Mouse (Mus musculus): ENCODE data around the gene Robo1.

The Robo1 gene

DNA sequence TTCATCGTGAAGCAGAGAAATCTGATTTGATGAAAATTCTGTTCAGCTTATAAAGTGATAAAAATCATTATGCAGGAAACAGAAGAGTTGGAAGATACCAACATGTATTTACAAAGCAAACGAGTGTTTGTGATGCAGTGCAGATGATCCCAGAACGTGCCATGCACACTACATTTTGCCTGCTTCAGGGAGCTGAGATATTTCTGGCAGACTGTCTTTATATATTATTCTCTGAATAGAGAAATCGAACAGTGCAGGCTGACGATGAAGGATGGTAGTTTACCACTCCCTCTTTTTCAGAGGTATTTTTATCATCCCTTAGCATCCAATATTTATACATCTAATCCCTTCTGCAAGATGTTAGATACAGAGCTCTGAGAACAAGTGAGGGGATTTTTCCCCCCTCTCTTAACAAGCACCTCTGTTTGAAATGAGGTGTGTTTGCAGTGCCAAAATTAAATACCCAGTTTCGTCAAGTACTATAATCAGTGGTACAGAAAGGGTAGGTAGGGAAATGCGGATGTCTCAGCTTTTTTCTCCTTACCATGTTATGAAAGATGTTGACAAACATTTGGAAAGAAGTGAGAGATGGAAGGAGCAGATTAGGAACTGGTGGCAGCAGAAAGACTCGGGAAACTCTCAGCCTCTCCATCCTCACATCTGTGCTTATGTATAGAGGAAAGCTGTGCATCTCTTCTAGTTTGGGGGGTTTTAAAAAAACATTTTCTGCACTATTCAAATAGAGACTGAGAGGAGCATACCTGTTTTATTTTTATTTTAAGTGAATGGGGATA, at the start of gene Robo1:
Gene Robo1, plus strand, starts transcription at position 770 of the 794 bp plus-strand sequence.
- no peak for DNase-seq (ENCODE audit: low spot score)

DNA sequence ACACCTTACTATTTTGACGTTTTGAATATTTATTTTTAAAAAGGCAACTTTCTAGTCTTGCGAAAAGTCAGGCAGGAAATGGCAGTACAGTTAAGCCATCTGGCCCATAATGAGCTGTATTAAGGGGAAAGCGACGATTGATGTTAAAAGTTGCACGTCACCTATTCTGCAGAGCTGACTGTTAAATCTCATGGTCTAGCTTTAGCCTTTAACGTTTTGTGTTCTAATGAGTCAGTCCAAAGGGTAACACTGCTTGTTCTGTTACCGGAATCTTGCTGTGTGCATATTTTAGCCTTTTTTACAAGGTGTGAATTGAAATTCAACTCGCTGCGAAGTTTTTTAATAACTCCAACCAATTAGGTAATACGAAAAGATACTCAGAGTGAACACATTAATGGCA, 40.3 kb upstream of the Robo1 start:
- no peak for DNase-seq (ENCODE audit: low spot score)

DNA sequence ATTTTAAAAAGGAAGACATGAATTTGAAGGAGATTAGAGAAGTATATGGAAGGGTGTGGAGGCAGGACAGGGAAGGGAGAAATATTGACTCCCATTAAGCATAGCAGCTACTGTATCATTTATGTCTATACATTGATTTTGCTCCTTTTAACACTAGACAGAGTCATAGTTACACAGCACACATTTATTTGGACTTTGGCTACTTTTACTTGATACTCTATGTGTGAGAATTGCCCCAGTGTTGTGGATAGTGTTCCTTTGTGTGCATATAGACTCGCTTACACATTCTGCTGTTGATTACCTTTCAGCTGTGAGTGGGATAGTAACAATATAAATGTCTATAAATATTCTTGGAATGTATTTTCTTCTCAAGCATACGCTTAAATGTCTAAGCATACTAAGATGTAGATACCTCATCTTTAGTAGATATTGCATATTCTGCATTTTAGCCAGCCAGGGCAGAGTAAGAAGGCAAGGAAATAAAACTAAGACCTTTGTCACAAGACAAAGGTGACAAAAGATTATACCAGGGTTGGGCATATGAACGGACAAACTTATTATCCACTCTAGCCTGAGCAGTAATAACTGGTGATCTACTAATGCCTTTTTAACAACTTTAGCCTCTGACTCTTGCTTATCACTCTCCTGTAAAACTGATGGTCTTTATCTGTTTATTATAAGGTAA, 31.6 kb upstream of the Robo1 start:
- no peak for DNase-seq (ENCODE audit: low spot score)

DNA sequence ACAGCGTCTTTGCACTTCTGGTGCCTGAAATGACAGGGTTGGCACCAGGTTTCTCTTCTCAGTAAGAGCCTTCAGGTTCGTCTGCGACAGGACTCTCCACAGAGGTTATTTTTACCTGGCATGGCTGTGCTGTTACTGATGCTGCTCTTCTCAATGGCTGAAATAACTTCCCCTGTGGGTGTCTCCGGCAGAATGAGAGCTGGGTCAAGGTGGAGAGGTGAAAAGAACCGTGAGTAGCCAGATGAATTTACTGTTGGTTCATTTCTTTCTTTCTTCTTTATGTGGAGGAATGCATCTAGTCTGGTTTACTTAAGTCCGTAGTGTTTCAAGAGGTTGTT, 194 bp downstream of the Robo1 start:
- DNase-seq (ENCODE audit: low spot score) = no peak

DNA sequence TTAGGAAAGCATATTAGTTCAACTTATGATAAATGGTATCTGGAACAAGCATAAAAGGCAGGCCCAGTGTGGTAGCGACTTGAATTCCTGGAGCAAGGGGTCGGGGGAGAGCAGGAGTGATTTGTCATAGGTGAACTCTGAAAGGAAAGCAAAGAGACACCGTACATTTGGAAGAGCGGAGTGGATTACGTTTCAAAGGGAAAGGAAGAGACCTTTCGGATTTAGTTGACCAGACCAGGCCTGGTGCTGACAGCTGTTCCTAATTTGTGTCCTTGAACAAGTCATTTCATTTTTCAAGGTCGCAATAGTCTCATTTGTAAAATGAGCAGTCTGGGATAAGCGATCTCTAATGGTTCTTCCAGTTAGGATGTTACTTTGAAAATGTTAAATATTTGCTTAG, 19.2 kb downstream of the Robo1 start:
- DNase-seq (ENCODE audit: low spot score) = no peak

DNA sequence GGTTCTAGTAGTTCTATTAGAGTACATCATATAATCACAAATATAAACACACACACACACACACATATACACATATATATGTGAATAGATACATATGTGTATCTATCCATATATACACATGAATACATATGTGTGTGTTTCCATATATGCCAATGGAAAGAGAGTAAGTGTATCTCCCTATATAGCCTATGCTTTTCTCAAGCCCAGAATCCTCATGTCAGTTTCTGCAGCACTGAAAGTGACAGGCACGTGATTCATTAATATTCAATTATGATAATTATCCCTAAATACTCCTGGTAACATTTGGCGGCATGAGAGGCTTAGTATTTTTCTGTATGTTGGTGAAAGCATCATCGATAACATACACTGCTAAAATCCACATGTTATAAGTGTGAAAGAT, 20.5 kb downstream of the Robo1 start:
- DNase-seq (ENCODE audit: low spot score) = no peak

DNA sequence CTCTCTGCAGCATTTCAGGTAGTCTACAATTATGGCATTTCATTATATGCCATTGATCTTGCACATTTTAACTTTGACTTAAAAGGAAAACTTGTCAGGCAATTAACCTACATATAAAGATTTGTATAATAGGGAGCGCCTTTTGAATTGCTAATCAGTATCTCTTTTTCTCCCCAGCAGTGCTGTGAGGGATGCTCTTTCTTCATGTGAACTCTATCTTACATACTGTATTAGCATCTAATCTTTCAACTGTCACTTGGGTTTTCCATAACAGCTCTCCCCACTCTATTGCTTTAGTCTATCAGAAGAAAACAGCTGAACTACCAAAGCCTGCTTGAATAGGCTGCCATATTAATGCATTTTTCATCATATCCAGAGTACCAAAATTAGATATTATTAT, 29.7 kb downstream of the Robo1 start:
- no peak for DNase-seq (ENCODE audit: low spot score)

DNA sequence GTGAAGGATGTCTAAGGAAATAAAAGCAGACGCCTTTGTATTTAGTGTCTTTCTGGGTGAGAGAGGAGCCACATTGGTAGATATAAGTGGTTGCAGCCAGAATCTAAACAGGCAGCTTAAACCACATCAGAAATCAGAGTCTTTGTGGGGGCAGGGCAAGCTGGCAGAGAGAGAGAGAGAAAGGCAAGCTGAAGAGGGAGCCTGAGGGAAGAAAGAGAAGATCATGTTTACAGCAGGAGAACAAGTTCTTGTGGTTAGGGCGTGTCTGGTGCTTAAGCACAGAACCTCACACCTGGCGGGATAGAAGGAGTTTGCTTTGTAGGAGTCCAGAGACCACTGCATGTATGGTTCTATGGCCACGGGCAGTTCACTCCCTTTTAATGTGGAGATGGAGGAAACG, 42.3 kb downstream of the Robo1 start:
- no peak for DNase-seq (ENCODE audit: low spot score)

DNA sequence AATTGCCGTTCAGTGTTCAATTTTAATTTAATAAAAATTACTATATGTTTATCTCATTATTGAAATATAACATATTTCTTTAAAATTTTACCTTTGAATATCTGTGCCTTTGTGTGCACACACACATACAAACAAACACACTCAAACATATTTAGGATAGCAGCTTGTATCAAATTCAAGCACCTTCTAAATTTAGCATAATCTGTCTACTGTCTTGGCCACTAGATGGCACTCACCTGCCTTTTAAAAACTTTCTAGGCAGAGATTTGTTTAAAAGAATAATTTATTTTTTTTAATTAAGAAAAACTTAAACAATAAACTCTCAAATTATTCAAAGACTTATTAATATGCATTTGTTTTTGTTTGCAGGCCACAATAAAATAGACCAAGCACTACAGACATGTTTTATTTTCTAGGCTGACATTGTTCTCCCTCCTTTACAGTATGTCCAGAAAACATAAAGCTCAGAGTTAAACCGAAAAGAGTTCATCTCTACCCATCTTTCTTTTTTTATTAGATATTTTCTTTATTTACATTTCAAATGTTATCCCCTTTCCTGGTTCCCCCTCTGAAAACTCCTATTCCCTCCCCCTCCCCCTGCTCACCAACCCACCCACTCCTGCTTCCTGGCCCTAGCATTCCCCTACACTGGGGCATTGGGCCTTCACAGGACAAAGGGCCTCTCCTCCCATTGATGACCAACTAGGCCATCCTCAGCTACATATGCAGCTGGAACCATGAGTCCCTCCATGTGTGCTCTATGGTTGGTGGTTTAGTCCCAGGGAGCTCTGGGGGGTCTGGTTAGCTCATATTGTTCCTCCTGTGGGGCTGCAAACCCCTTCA, 48.6 kb downstream of the Robo1 start:
- DNase-seq (ENCODE audit: low spot score) = no peak

DNA sequence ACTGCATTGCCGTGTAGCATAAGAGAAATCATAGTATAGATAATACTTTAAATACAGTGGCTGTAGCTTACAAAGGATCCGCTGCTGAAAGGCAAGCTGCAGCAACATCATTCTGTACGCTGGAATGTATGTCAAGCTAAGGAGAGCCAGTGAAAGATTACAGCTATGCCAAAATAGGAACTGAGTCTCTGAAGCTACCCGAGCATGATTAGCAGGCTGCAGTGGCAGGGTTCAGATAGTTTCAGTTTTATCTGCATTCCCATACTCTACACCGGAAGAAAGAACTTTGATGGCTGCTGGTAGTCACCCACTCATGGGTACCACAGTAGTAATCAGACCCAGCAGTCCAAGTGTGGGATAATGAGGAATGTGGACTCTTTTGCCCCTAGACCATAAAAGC, 68.8 kb downstream of the Robo1 start:
- DNase-seq (ENCODE audit: low spot score) = no peak

DNA sequence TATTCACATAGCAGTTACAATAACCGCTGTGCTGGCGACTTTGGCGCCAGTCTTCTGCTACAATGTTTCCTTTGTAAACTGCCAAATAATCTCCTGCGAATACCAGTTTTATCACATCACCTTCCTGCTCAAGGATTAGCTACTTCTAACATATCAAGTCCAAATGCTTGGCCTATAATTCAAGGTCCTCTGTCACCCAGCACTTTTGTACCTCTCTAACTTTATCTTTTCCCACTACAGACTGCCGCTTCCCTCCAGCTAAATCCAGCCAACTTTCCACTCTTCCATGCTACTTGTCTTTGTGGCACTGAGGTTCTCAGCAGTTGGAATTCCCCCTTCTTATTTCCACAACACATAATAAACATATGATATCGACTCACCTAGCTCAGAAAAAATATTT, 73.7 kb downstream of the Robo1 start:
- DNase-seq (ENCODE audit: low spot score) = no peak

DNA sequence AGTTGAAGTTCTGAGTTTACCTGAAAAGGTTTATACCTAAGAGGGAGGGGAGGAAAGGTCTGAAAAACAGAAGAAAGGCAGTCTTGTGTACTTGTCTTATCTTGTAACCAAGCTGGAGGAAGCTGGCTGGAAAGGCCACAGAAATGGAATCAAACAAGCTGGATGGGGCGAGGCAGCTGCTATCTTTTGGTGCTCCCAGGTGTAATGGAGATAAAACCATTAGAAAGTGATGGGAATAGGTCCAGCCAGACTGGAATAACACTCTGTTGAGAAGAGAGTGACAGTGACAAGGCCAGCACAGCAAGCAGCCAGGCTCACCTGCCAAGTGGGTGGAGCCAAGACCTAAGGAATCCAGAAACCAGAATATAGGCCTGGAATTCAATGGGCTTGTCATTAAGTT, 75.5 kb downstream of the Robo1 start:
- DNase-seq (ENCODE audit: low spot score) = no peak

DNA sequence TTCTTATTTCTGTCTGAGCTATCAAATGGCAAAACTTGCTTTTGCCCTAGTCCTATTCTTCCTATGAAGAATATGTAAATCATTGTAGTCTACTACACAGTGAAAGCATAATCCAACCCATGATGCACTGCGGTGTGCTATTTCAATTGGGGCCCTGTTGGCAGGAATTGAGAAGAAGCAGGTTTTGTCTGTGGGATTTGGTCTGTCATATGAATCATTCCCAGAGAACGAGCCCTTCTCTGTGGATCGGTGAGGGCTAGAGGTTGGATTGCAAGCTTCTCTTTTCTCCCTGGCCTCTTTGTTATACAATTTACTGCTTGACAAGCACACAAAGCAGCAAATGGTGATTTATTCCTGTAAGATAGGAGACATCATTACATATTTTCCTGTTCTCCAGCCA, 85.4 kb downstream of the Robo1 start:
- no peak for DNase-seq (ENCODE audit: low spot score)

DNA sequence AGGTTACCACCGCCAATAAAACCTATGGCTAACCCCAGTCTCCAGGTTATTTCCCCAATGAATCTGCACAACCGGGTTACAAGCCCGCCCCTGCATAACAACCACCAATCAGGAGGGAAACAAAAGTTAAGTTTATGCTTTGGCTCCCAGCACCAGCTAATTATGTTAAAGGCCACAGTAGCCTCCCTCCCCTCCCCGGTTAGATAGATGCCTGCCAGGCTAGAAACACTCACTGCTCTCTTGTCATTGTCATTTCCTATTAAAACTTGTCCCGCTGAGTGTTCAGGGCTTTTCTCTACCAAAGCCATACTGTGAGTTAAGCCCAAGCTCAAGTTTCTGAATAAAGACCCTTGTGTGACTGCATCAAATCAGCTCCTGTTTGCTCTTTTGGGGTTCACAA, 90.7 kb downstream of the Robo1 start:
- DNase-seq (ENCODE audit: low spot score) = no peak

DNA sequence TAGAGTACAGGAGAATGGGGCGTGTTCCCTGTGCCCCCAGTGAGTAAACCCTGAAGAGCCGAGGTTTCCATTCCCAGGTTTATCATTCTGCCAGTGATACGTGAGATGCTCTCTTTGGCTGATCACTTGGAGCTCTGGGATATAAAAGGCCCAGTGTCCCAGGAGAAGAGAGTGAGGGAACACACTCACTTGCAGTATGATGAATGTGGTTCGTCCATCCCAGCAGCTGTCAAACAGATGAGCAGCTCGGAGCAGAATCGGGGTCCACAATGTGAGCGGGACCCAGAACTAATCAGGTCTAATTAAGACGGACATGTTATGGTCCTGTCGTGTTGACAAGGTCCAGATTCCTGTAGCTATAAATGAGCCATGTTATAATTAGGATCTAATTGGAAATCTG, 94.3 kb downstream of the Robo1 start:
- DNase-seq (ENCODE audit: low spot score) = no peak

DNA sequence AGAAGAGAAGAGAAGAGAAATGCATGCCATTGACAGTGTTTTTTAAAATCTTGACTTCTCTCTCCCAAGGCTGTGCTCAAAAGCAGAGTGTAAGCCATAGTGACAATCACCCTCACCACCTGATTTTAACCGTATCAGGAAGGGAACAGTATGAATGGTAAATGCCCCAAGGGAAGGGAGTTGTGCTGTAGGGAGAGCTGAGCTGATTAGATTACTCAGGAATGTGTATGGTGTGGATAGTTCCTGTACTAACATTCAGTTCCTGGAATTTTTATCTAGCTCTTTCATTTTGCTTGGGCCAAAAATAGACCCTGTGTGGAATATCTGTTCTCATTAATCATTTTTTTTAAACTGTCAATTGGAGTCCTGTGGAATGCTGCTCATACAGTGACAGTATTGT, 101.7 kb downstream of the Robo1 start:
- DNase-seq (ENCODE audit: low spot score) = no peak

DNA sequence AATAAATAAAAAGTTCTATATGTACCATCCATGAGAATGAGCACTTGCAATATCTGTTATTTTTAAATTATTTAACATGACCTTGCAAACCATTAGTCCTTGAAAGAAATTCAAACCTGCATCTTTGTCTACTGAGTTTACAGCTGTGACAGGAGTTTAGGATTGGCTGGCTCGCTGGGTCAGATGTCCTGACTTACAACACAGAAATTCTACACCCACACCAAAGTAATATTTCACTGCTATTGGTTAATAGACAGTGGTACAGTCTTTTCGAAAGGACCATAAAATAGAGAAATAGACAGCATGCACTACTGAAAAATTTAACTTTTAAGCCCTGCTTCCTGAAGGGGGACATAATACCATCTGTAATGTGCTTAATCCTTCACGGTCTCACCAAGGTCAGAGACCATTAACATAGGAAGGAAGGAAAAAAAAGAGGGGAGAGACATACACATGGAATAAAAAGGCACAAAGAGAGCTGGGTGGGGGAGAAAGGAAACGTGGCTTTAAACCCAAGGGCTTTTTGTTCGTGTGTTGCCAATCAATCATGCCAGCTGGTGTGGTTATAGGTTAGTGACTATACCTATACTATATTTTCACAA, 103.7 kb downstream of the Robo1 start:
- no peak for DNase-seq (ENCODE audit: low spot score)

DNA sequence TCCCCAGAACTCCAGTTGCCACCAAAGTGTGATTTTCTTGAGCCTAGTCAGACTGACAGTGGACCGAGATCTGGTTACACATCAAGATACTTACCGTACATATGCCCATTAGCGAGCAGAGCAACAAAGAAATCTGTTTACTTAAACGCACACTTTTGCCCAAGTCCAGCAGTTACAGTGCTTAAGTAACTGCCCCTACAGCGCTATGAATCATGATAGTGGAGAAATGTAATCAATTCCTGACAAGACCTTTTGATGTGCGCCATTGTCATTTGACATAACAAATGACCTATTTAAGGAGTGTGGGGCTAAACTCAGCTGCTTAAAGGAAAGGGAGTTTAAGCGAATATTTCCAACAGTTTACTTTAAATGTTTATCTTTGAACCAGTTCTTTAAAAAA, 104.8 kb downstream of the Robo1 start:
- DNase-seq (ENCODE audit: low spot score) = no peak

DNA sequence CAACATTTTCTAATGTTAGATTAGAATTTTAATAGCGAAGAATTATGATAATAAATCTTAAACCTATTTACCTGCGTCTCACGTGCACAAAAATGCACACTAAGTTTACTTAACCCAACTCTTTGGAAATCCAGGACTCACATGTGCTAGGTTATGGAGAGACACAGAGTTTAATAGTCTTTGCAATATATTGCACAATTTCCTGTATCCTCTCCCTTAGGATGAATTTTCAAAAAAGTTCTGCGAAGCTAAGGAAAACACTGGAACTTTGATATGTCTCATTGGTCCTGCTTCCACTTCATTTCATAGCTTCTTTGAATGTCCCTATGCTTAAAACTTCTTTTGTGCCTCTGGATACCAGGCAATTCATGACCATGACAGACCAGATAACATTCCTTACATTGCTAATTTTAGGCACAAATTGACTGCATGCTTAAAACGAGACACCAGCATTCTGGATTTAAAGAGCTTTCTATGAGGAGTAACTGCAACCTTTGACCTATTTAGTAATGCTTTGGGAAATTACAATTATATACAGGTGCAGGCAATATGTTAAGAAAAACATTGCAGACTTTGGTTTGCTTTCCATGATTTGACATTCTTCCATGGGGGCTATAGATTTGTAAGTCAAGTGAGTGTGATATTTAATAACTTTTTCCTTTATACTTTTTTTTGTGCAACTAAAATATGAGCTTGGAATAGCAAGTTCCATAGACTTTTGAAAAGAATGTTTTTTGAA, 111.4 kb downstream of the Robo1 start:
- DNase-seq (ENCODE audit: low spot score) = no peak

DNA sequence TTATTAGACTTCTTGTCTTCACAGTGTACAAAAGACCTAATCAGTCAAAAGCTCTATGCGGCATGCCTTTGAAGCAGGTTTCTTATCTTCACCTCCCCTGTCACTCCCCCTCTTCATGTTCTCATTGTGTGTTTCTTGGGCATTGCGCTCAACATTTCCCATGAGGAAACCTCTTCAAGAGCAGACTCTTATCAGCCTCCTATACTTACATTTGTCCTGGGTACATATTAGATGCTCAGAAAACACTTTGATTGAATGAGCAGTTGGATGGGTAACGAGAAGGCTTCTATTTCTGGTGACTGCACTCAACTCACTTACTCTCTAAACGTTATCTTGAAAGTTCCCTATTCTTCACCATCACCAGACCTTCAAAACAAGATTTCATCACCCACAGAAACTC, 114.3 kb downstream of the Robo1 start:
- DNase-seq (ENCODE audit: low spot score) = no peak

DNA sequence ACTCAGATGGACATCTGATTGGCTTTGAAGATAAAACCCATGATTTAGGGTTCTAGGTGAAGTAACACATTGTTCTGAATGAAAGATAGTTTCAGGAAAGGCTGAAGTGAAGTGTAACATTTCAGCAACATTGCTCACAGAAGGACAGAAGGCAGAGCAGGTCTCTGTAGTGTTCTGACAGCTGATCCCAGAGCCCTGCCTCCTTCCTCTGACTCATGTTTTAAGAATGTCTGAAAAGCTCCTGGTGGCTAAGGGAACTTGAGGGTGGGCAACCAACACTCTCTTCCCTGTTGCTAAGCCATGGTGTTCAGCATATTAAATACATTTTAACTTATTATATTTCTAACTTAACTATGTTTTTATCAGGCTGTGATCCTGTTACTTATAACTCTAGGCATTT, 126.3 kb downstream of the Robo1 start:
- DNase-seq (ENCODE audit: low spot score) = no peak
